Mouse (Mus musculus) ES-Bruce4 (cell line): ENCODE measurements around the gene Uhrf1bp1. TPM values are rescaled to one million over a fixed set of nuclear protein-coding genes. Genes with fewer than 3 reads are reported as not detected.

Source experiments
- H3K27ac ChIP-seq: 2 replicates; pipeline ENCODE4 v1.5.1; 2012; ENCODE audit warnings: low read length, inconsistent platforms; ENCODE audit not compliant: insufficient read depth
- H3K27me3 ChIP-seq: 2 replicates; pipeline ENCODE4 v1.6.1; 2012; ENCODE audit warnings: mild to moderate bottlenecking, low read length, inconsistent platforms; ENCODE audit not compliant: control insufficient read depth, poor library complexity, insufficient read depth, severe bottlenecking
- H3K36me3 ChIP-seq: 2 replicates; pipeline ENCODE4 v1.6.1; 2012; ENCODE audit warnings: inconsistent platforms, mild to moderate bottlenecking, low read length, moderate library complexity; ENCODE audit not compliant: control insufficient read depth, poor library complexity, insufficient read depth, severe bottlenecking
- H3K4me1 ChIP-seq: one replicate; pipeline ENCODE4 v1.8.1; 2011; ENCODE audit warnings: low read length; ENCODE audit not compliant: control insufficient read depth, insufficient read depth
- H3K4me3 ChIP-seq: 2 replicates; pipeline ENCODE4 v1.5.1; 2011; ENCODE audit warnings: low read depth, mild to moderate bottlenecking, low read length
- H3K9ac ChIP-seq: 2 replicates; pipeline ENCODE4 v1.6.1; 2012; ENCODE audit warnings: low read depth, mild to moderate bottlenecking, inconsistent platforms; ENCODE audit not compliant: poor library complexity, severe bottlenecking
- H3K9me3 ChIP-seq: replicated peaks from 2 replicates; pipeline ENCODE4 v1.6.1; 2012; ENCODE audit warnings: mild to moderate bottlenecking, low read length, inconsistent platforms; ENCODE audit not compliant: control insufficient read depth, poor library complexity, insufficient read depth, severe bottlenecking
- CTCF ChIP-seq: IDR thresholded peaks from one replicate; pipeline ENCODE4 v1.8.1; 2011; ENCODE audit warnings: low read depth, low read length
- EP300 ChIP-seq: IDR thresholded peaks from 2 replicates; pipeline ENCODE4 v1.6.1; 2011; ENCODE audit warnings: low read depth, low read length; ENCODE audit not compliant: insufficient read depth
- POLR2A ChIP-seq: IDR thresholded peaks from one replicate; pipeline ENCODE4 v1.8.1; 2011; ENCODE audit warnings: low read length; ENCODE audit not compliant: insufficient read depth
- polyA plus RNA-seq: library from polyadenylated mRNA; stranded (reverse); fragments of >200 nt; gene quantifications from 2 replicates; pipeline ENCODE4 v1.2.4, GENCODE M21; 2011; ENCODE audit warnings: low read depth; ENCODE audit not compliant: missing spikeins, insufficient read depth, insufficient read length

The Uhrf1bp1 gene
- polyA plus RNA-seq, 1 experiment: 22.3 TPM

- no peaks in the 10 kb centered on the region for H3K9me3 ChIP-seq
- H3K27ac ChIP-seq: peak overlapping the region; percentile 45
- H3K36me3 ChIP-seq: peaks cover 23% of the 10 kb centered on the region
- peak overlapping the region; percentile 96 for H3K4me3 ChIP-seq
- no peaks in the 10 kb centered on the region for H3K27me3 ChIP-seq
- peak overlapping the region; percentile 86 for H3K9ac ChIP-seq
- TF ChIP-seq EP300 (peak; percentile 76; the same call in 1 of the 2 replicates), POLR2A (peak; percentile 34), CTCF (no peak)
- no peaks in the 10 kb centered on the region for H3K4me1 ChIP-seq
Measured at GRCm38 (mm10) chr17:27839469-27840252, 16.6 kb upstream of the Uhrf1bp1 start.

- H3K36me3 ChIP-seq: peaks cover 69% of the 10 kb centered on the region
- no peak overlapping the region for H3K4me3 ChIP-seq
- no peaks in the 10 kb centered on the region for H3K27me3 ChIP-seq
- no peaks in the 10 kb centered on the region for H3K4me1 ChIP-seq
- no peak overlapping the region for H3K9ac ChIP-seq
- H3K27ac ChIP-seq: no peak overlapping the region
- TF ChIP-seq POLR2A: no peak
- no peak for TF ChIP-seq CTCF
- TF ChIP-seq EP300: no peak
- no peaks in the 10 kb centered on the region for H3K9me3 ChIP-seq
Measured at GRCm38 (mm10) chr17:27848351-27848750, 7.9 kb upstream of the Uhrf1bp1 start.

GRCm38 (mm10) chr17:27851076-27851475, 5.2 kb upstream of the Uhrf1bp1 start:
- TF ChIP-seq EP300 (no peak), POLR2A (no peak), CTCF (no peak)
- H3K9ac ChIP-seq: no peak overlapping the region
- peaks cover 49% of the 10 kb centered on the region for H3K36me3 ChIP-seq
- H3K4me3 ChIP-seq: no peak overlapping the region
- H3K4me1 ChIP-seq: no peaks in the 10 kb centered on the region
- no peaks in the 10 kb centered on the region for H3K27me3 ChIP-seq
- H3K9me3 ChIP-seq: no peaks in the 10 kb centered on the region
- H3K27ac ChIP-seq: no peak overlapping the region

- TF ChIP-seq EP300 (no peak), POLR2A (no peak), CTCF (no peak)
- peaks cover 6% of the 10 kb centered on the region for H3K36me3 ChIP-seq
- H3K4me1 ChIP-seq: peaks cover 3% of the 10 kb centered on the region
- peak overlapping the region; percentile 95 for H3K9ac ChIP-seq
- H3K4me3 ChIP-seq: peak overlapping the region; percentile 97
- H3K9me3 ChIP-seq: no peaks in the 10 kb centered on the region
- H3K27ac ChIP-seq: no peak overlapping the region
- no peaks in the 10 kb centered on the region for H3K27me3 ChIP-seq
Measured at GRCm38 (mm10) chr17:27856798-27857648, 782 bp downstream of the Uhrf1bp1 start.

- H3K27ac ChIP-seq: no peak overlapping the region
- H3K9me3 ChIP-seq: no peaks in the 10 kb centered on the region
Measured at GRCm38 (mm10) chr17:27857649-27858475, 1.6 kb downstream of the Uhrf1bp1 start.

More at GRCm38 (mm10) chr17:27857649-27858475, 1.6 kb downstream of the Uhrf1bp1 start:
- TF ChIP-seq POLR2A (no peak), EP300 (no peak)
- Histone ChIP-seq H3K4me1 (peaks cover 3% of the 10 kb centered on the region), H3K4me3 (peak overlapping the region; percentile 97), H3K9ac (0 out of 2 replicates have a peak overlapping the region, but pooled peaks have one; percentile 95), H3K36me3 (peaks cover 3% of the 10 kb centered on the region), H3K27me3 (no peaks in the 10 kb centered on the region)
